8 mouse cellular contexts compared by ENCODE assay signal in genomic region chr19:55895317-55895716, GRCm38 (mm10).
DNase-seq lines count a peak whose midpoint lies in the region; ATAC-seq and TF ChIP-seq lines count a peak whose summit lies in the region.

No protein-coding gene starts in this region.

- peak; percentile 69 for DNase-seq in adrenal gland, adult 2 months
- DNase-seq in heart, postnatal 14 days = peak; percentile 66 to 75
- DNase-seq in kidney, postnatal 4 days = peak; percentile 75 to 85
- peak; percentile 68 for DNase-seq in lung, postnatal 10 days
- peak; percentile 84 for DNase-seq in retina, embryonic 14.5 days (ENCODE audit: low spot score)

- peak; percentile 49 for TF ChIP-seq CTCF in ES-Bruce4 (IDR thresholded peaks at IDR 0.05; ENCODE audit: low read depth, low read length)

- H3K36me3 ChIP-seq in ES-Bruce4 (ENCODE audit: control insufficient read depth, insufficient read depth, low read length, poor library complexity, severe bottlenecking) = no peaks in the 10 kb centered on the region
- no peaks in the 10 kb centered on the region for H3K36me3 ChIP-seq in erythroblast, embryonic 14.5 days (ENCODE audit: control insufficient read depth)

- no peak for TF ChIP-seq EP300 in ES-Bruce4 (IDR thresholded peaks at IDR 0.05; ENCODE audit: insufficient read depth, low read depth, low read length)

- TF ChIP-seq POLR2A in ES-Bruce4 (IDR thresholded peaks at IDR 0.05; ENCODE audit: insufficient read depth, low read length) = no peak

- intact Hi-C loops in heart, postnatal 14 days (cut with DNase I) = loop anchor here (5.0 to 10.0 kb wide), 3 partner anchors 153 to 561 kb away; partner anchors contain the start of gene Tcf7l2

- peak overlapping the region; percentile 28 for H3K4me3 ChIP-seq in ES-Bruce4 (ENCODE audit: low read depth, low read length)
- H3K4me3 ChIP-seq in erythroblast, embryonic 14.5 days (replicated peaks) = peak overlapping the region; percentile 14

- 0 out of 2 replicates have a peak overlapping the region, but pooled peaks have one; percentile 8 for H3K9ac ChIP-seq in ES-Bruce4 (ENCODE audit: low read depth, poor library complexity, severe bottlenecking)

- no peaks in the 10 kb centered on the region for H3K9me3 ChIP-seq in ES-Bruce4 (replicated peaks; ENCODE audit: control insufficient read depth, insufficient read depth, low read length, poor library complexity, severe bottlenecking)
- peaks cover 7% of the 10 kb centered on the region; the same call in 1 of the 2 replicates for H3K9me3 ChIP-seq in erythroblast, embryonic 14.5 days (ENCODE audit: control insufficient read depth, low read length)

- no peak overlapping the region for H3K27ac ChIP-seq in ES-Bruce4 (ENCODE audit: insufficient read depth, low read length)

- no peak for ATAC-seq in activated CD4-positive, CD25-positive, alpha-beta regulatory T cell, adult 4 months

- H3K27me3 ChIP-seq in ES-Bruce4 (ENCODE audit: control insufficient read depth, insufficient read depth, low read length, poor library complexity, severe bottlenecking) = no peaks in the 10 kb centered on the region
- peaks cover 89% of the 10 kb centered on the region for H3K27me3 ChIP-seq in erythroblast, embryonic 14.5 days (ENCODE audit: control insufficient read depth)

- peaks cover 5% of the 10 kb centered on the region for H3K4me1 ChIP-seq in ES-Bruce4 (ENCODE audit: control insufficient read depth, insufficient read depth, low read length)
- peaks cover 7% of the 10 kb centered on the region for H3K4me1 ChIP-seq in erythroblast, embryonic 14.5 days (ENCODE audit: control insufficient read depth)
